Mouse (Mus musculus) heart, embryonic 12.5 days (tissue): ENCODE results near the gene Hist1h3e. TPM values are rescaled to one million over a fixed set of nuclear protein-coding genes. Genes with fewer than 3 reads are reported as not detected.

Source experiments
- ATAC-seq: fragments of 200-750 bp; cut with Nextera tagmentation; 2 replicates; pipeline ENCODE4 v1.8.0; 2017; ENCODE audit warnings: moderate TSS enrichment, moderate library complexity; ENCODE audit not compliant: insufficient number of reproducible peaks, low FRiP score
- H3K27ac ChIP-seq: fragments of 300-500 bp; sonication (generic); 2 replicates; pipeline ENCODE4 v1.5.1; 2016; ENCODE audit warnings: mild to moderate bottlenecking, moderate library complexity; ENCODE audit not compliant: poor library complexity, severe bottlenecking
- H3K27me3 ChIP-seq: fragments of 300-500 bp; sonication (generic); replicated peaks from 2 replicates; pipeline ENCODE4 v1.6.1; 2016; ENCODE audit warnings: mild to moderate bottlenecking, moderate library complexity
- H3K36me3 ChIP-seq: fragments of 300-500 bp; sonication (generic); 2 replicates; pipeline ENCODE4 v1.6.1; 2016; ENCODE audit warnings: mild to moderate bottlenecking, moderate library complexity
- H3K4me1 ChIP-seq: fragments of 300-500 bp; sonication (generic); replicated peaks from 2 replicates; pipeline ENCODE4 v1.6.1; 2016; ENCODE audit warnings: mild to moderate bottlenecking
- H3K4me2 ChIP-seq: fragments of 300-500 bp; sonication (generic); 2 replicates; pipeline ENCODE4 v1.6.1; 2016; ENCODE audit warnings: mild to moderate bottlenecking, moderate library complexity
- H3K4me3 ChIP-seq: fragments of 300-500 bp; sonication (generic); 2 replicates; pipeline ENCODE4 v1.5.1; 2016; ENCODE audit warnings: mild to moderate bottlenecking
- H3K9ac ChIP-seq: fragments of 300-500 bp; sonication (generic); 2 replicates; pipeline ENCODE4 v1.6.1; 2016; ENCODE audit warnings: mild to moderate bottlenecking, moderate library complexity
- H3K9me3 ChIP-seq: fragments of 300-500 bp; sonication (generic); replicated peaks from 2 replicates; pipeline ENCODE4 v1.6.1; 2016; ENCODE audit warnings: mild to moderate bottlenecking, moderate library complexity
- WGBS: fragments of 180-500 bp; shearing (Covaris S2); methylation state at CpG from one replicate; pipeline ENCODE4 v1.1.7; 2016; 5-methylcytosine and 5-hydroxymethylcytosine counted together
- microRNA-seq: library from miRNA; unstranded; fragments of <30 nt; microRNA quantifications from one replicate; pipeline ENCODE4, GENCODE M21; 2017
- polyA plus RNA-seq: library from polyadenylated mRNA; unstranded; fragments of >200 nt; fragmentation: Nextera tagmentation; extraction: Ambion mirVana; gene quantifications from 2 replicates; pipeline ENCODE4 v1.2.1, GENCODE M21; 2016

Gene Hist1h3e
- polyA plus RNA-seq, 1 experiment from 2014 or later: 2.1 TPM

DNA sequence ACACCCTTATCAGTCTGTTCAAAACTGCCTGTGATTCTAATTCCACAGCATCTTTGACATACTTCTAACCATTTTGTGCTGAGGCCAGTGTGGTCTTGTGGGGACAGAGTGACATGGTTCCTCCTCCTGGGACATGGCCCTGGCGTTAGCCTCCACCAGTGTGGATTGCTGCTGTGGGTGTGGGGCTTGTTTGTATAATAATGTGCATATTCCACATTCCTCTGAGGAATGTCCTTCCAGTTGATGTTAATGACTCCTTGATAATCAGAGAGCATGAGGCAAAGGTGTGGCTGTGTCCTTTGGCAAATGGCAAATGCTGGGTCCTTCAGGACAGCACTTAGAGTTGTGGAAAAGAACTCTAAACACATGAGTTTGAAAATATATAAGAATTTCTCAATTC, 48.7 kb downstream of the Hist1h3e start:
- Histone ChIP-seq H3K9ac (no peak overlapping the region), H3K4me2 (no peak overlapping the region), H3K27me3 (no peaks in the 10 kb centered on the region), H3K36me3 (no peaks in the 10 kb centered on the region), H3K4me1 (peaks cover 15% of the 10 kb centered on the region), H3K4me3 (no peak overlapping the region), H3K27ac (no peak overlapping the region), H3K9me3 (no peaks in the 10 kb centered on the region)
- WGBS: 95% methylated on average over 1 of the region's 1 CpGs
- no peak for ATAC-seq

Small RNA genes lying within 50 kb of the gene (microRNA-seq; reads per million reads assigned to microRNA genes)
- gene Gm44297 (not detected), gene Gm44359 (not detected), gene Gm44394 (not detected), gene n-TStga1 (0.94 reads per million)

Other genes starting within 250 kb of the Hist1h3e start
- gene Zfp322a, start 193.2 kb downstream of the Hist1h3e start, polyA plus RNA-seq: 43.0 and 46.7 TPM in 2 replicates
- gene Abt1, start 138.5 kb downstream of the Hist1h3e start, polyA plus RNA-seq: 8.1 and 8.9 TPM in 2 replicates
- gene Btn1a1, start 96.5 kb downstream of the Hist1h3e start, polyA plus RNA-seq: 2.6 and 2.9 TPM in 2 replicates
- gene Btn2a2, start 73.5 kb downstream of the Hist1h3e start, polyA plus RNA-seq: 0.45 and 0.58 TPM in 2 replicates
- gene Hist1h4h, start 31.3 kb downstream of the Hist1h3e start, polyA plus RNA-seq: 4.4 and 5.2 TPM in 2 replicates
- 2.7 and 7.0 TPM in 2 replicates for gene Hist1h2af, start 28.5 kb downstream of the Hist1h3e start, polyA plus RNA-seq
- gene Hist1h3g, start 26.9 kb downstream of the Hist1h3e start, polyA plus RNA-seq: 3.9 and 4.0 TPM in 2 replicates
- gene Hist1h2bh, start 19.0 kb downstream of the Hist1h3e start, polyA plus RNA-seq: 0.26 and 0.28 TPM in 2 replicates
- gene Hist1h3f, start 18.3 kb downstream of the Hist1h3e start, polyA plus RNA-seq: 0.32 and 0.36 TPM in 2 replicates
- 0.95 TPM in 1 of 2 replicates, not detected in the other for gene Hist1h4f, start 10.7 kb downstream of the Hist1h3e start, polyA plus RNA-seq
- gene Hist1h1d, start 9.1 kb downstream of the Hist1h3e start, polyA plus RNA-seq: 0.21 and 0.26 TPM in 2 replicates
- 40.3 and 45.8 TPM in 2 replicates for gene Hist1h2ae, start 8.9 kb upstream of the Hist1h3e start, polyA plus RNA-seq
- gene Hist1h2bg, start 9.0 kb upstream of the Hist1h3e start, polyA plus RNA-seq: 4.5 and 4.8 TPM in 2 replicates
- gene Hist1h2bf, start 11.8 kb upstream of the Hist1h3e start, polyA plus RNA-seq: 1.5 and 2.0 TPM in 2 replicates
- gene Hist1h2ad, start 12.0 kb upstream of the Hist1h3e start, polyA plus RNA-seq: 1.1 and 2.3 TPM in 2 replicates
- gene Hist1h3d, start 13.4 kb upstream of the Hist1h3e start, polyA plus RNA-seq: 1.4 and 1.6 TPM in 2 replicates
- 43.5 and 46.9 TPM in 2 replicates for gene Hist1h4d, start 19.2 kb upstream of the Hist1h3e start, polyA plus RNA-seq
- 1.2 and 2.0 TPM in 2 replicates for gene Hist1h2be, start 58.8 kb upstream of the Hist1h3e start, polyA plus RNA-seq
- 10.6 and 11.6 TPM in 2 replicates for gene Hist1h1e, start 60.2 kb upstream of the Hist1h3e start, polyA plus RNA-seq
- 0.70 and 0.78 TPM in 2 replicates for gene Hist1h2ac, start 121.6 kb upstream of the Hist1h3e start, polyA plus RNA-seq
- gene Hist1h2bc, start 121.8 kb upstream of the Hist1h3e start, polyA plus RNA-seq: 43.6 and 49.5 TPM in 2 replicates
- gene Hist1h1t, start 133.4 kb upstream of the Hist1h3e start, polyA plus RNA-seq: not detected in 2 replicates
- gene Hist1h4c, start 136.1 kb upstream of the Hist1h3e start, polyA plus RNA-seq: 2.7 and 3.5 TPM in 2 replicates
- 10.5 and 13.2 TPM in 2 replicates for gene Hfe, start 148.5 kb upstream of the Hist1h3e start, polyA plus RNA-seq
- 36.5 and 41.9 TPM in 2 replicates for gene Hist1h1c, start 176.4 kb upstream of the Hist1h3e start, polyA plus RNA-seq
- gene Hist1h3c, start 183.2 kb upstream of the Hist1h3e start, polyA plus RNA-seq: 3.0 and 5.1 TPM in 2 replicates
- gene Hist1h2bb, start 184.4 kb upstream of the Hist1h3e start, polyA plus RNA-seq: 0.88 and 1.4 TPM in 2 replicates
- 16.7 and 20.9 TPM in 2 replicates for gene Hist1h2ab, start 188.8 kb upstream of the Hist1h3e start, polyA plus RNA-seq
- 3.4 and 3.5 TPM in 2 replicates for gene Hist1h3b, start 189.9 kb upstream of the Hist1h3e start, polyA plus RNA-seq
- 2.1 and 2.3 TPM in 2 replicates for gene Hist1h4b, start 194.6 kb upstream of the Hist1h3e start, polyA plus RNA-seq
- not detected in 2 replicates for gene Hist1h4a, start 198.9 kb upstream of the Hist1h3e start, polyA plus RNA-seq
- gene Hist1h3a, start 200.0 kb upstream of the Hist1h3e start, polyA plus RNA-seq: 1.7 and 3.5 TPM in 2 replicates
- 0.54 and 1.4 TPM in 2 replicates for gene Hist1h1a, start 201.3 kb upstream of the Hist1h3e start, polyA plus RNA-seq
- gene Trim38, start 207.5 kb upstream of the Hist1h3e start, polyA plus RNA-seq: 0.13 TPM in 1 of 2 replicates, not detected in the other
- not detected in 2 replicates for gene Slc17a2, start 244.6 kb upstream of the Hist1h3e start, polyA plus RNA-seq